Mouse (Mus musculus) CH12.LX (cell line): ENCODE results near the gene Slc43a2. TPM values are rescaled to one million over a fixed set of nuclear protein-coding genes. Genes with fewer than 3 reads are reported as not detected.

Experiments used
- DNase-seq: peaks from one replicate; pipeline ENCODE4 v3.0.0-alpha.2; 2013; ENCODE audit errors: extremely low read depth
- H3K27ac ChIP-seq: 2 replicates; pipeline ENCODE4 v1.5.1; 2012; ENCODE audit warnings: low read depth, mild to moderate bottlenecking, control low read depth, moderate library complexity; ENCODE audit not compliant: insufficient read depth
- H3K27me3 ChIP-seq: replicated peaks from 2 replicates; pipeline ENCODE3; 2012; ENCODE audit warnings: inconsistent platforms
- H3K36me3 ChIP-seq, 2 experiments: replicated peaks in 1 of 2; 2 replicates each; pipeline versions ENCODE3 to v1.6.1; 2012; ENCODE audit warnings: inconsistent platforms in 1 of 2, low read length in 1 of 2, mild to moderate bottlenecking in 1 of 2, mixed read lengths in 1 of 2, moderate library complexity in 1 of 2; ENCODE audit not compliant: control insufficient read depth in 1 of 2, insufficient read depth in 1 of 2
- H3K4me1 ChIP-seq, 2 experiments: 2 replicates each; pipeline ENCODE4 v1.6.1; 2012; ENCODE audit warnings: inconsistent platforms in 1 of 2, moderate library complexity in 1 of 2; ENCODE audit not compliant: insufficient read depth in 2 of 2, control insufficient read depth in 1 of 2
- H3K4me2 ChIP-seq: 2 replicates; pipeline ENCODE4 v1.6.1; 2012; ENCODE audit warnings: low read depth, mild to moderate bottlenecking, control low read depth; ENCODE audit not compliant: poor library complexity, insufficient read depth, severe bottlenecking
- H3K4me3 ChIP-seq, 3 experiments: fragments of 150-350 bp in 1 of 3; sonication (generic) in 1 of 3; replicated peaks in 1 of 3; 2 replicates each; pipeline versions ENCODE3 to v1.5.1; 2011 to 2012; ENCODE audit warnings: low read depth in 2 of 3, low read length in 2 of 3, mild to moderate bottlenecking in 2 of 3, moderate library complexity in 2 of 3, control low read depth in 1 of 3, improper control_type of control experiment in 1 of 3, inconsistent platforms in 1 of 3, mixed read lengths in 1 of 3; ENCODE audit not compliant: poor library complexity in 1 of 3
- H3K79me2 ChIP-seq: replicated peaks from 2 replicates; pipeline ENCODE4 v1.6.1; 2012; ENCODE audit warnings: mild to moderate bottlenecking, moderate library complexity; ENCODE audit not compliant: control insufficient read depth, poor library complexity, insufficient read depth, severe bottlenecking; ENCODE audit errors: extremely low read depth
- H3K9ac ChIP-seq: 2 replicates; pipeline ENCODE4 v1.6.1; 2012; ENCODE audit warnings: low read depth, mild to moderate bottlenecking, control low read depth, moderate library complexity; ENCODE audit not compliant: insufficient read depth
- H3K9me3 ChIP-seq: replicated peaks from 2 replicates; pipeline ENCODE3; 2012; ENCODE audit warnings: low read length, inconsistent platforms, mixed read lengths
- BHLHE40 ChIP-seq: IDR thresholded peaks from 2 replicates; pipeline ENCODE4 v1.6.1; 2011; ENCODE audit warnings: mild to moderate bottlenecking, low read depth, low read length, improper control_type of control experiment
- CHD1 ChIP-seq: IDR thresholded peaks from 2 replicates; pipeline ENCODE4 v1.6.1; 2012; ENCODE audit warnings: low read depth, low read length, improper control_type of control experiment, inconsistent platforms
- CHD2 ChIP-seq: IDR thresholded peaks from 2 replicates; pipeline ENCODE4 v1.6.1; 2011; ENCODE audit warnings: low read length, improper control_type of control experiment
- CTCF ChIP-seq, 2 experiments: IDR thresholded peaks in 1 of 2; conservative IDR thresholded peaks in 1 of 2; 2 replicates each; pipeline ENCODE4 v1.5.1; 2011 to 2012; ENCODE audit warnings: low read depth in 2 of 2, low read length in 2 of 2, improper control_type of control experiment in 1 of 2, inconsistent platforms in 1 of 2, mild to moderate bottlenecking in 1 of 2, moderate library complexity in 1 of 2
- E2F4 ChIP-seq: IDR thresholded peaks from 2 replicates; pipeline ENCODE4 v1.6.1; 2011; ENCODE audit warnings: low read depth, low read length, improper control_type of control experiment; ENCODE audit not compliant: insufficient replicate concordance
- ELF1 ChIP-seq: IDR thresholded peaks from 2 replicates; pipeline ENCODE4 v1.6.1; 2014; ENCODE audit warnings: low read depth, mild to moderate bottlenecking, inconsistent platforms, low read length, improper control_type of control experiment
- EP300 ChIP-seq: IDR thresholded peaks from 2 replicates; pipeline ENCODE4 v1.6.1; 2011; ENCODE audit warnings: low read length, improper control_type of control experiment
- ETS1 ChIP-seq: conservative IDR thresholded peaks from 2 replicates; pipeline ENCODE4 v1.6.1; 2012; ENCODE audit warnings: low read depth, mild to moderate bottlenecking, inconsistent platforms, low read length, improper control_type of control experiment, moderate library complexity
- GABPA ChIP-seq: IDR thresholded peaks from 2 replicates; pipeline ENCODE4 v1.6.1; 2012; ENCODE audit warnings: low read depth, low read length, improper control_type of control experiment, inconsistent platforms; ENCODE audit not compliant: insufficient replicate concordance
- HCFC1 ChIP-seq: IDR thresholded peaks from 2 replicates; pipeline ENCODE4 v1.6.1; 2012; ENCODE audit warnings: low read depth, mild to moderate bottlenecking, inconsistent platforms, low read length, improper control_type of control experiment
- IRF4 ChIP-seq: IDR thresholded peaks from 2 replicates; pipeline ENCODE4 v1.6.1; 2014; ENCODE audit warnings: low read depth, mild to moderate bottlenecking, inconsistent platforms, low read length, improper control_type of control experiment
- JUN ChIP-seq: IDR thresholded peaks from 2 replicates; pipeline ENCODE4 v1.6.1; 2011; ENCODE audit warnings: low read depth, mild to moderate bottlenecking, low read length, improper control_type of control experiment, moderate library complexity; ENCODE audit not compliant: insufficient read depth
- JUND ChIP-seq: conservative IDR thresholded peaks from 2 replicates; pipeline ENCODE4 v1.6.1; 2011; ENCODE audit warnings: low read depth, low read length, improper control_type of control experiment
- KAT2A ChIP-seq: IDR thresholded peaks from 2 replicates; pipeline ENCODE4 v1.6.1; 2012; ENCODE audit warnings: low read length, improper control_type of control experiment, inconsistent platforms; ENCODE audit not compliant: insufficient replicate concordance
- MAFK ChIP-seq: IDR thresholded peaks from 2 replicates; pipeline ENCODE4 v1.6.1; 2011; ENCODE audit warnings: low read length, improper control_type of control experiment; ENCODE audit not compliant: insufficient replicate concordance
- MAX ChIP-seq: IDR thresholded peaks from 2 replicates; pipeline ENCODE4 v1.6.1; 2011; ENCODE audit warnings: low read length, improper control_type of control experiment
- MAZ ChIP-seq: IDR thresholded peaks from 2 replicates; pipeline ENCODE4 v1.6.1; 2012; ENCODE audit warnings: low read depth, mild to moderate bottlenecking, inconsistent platforms, low read length, improper control_type of control experiment, moderate library complexity
- MEF2A ChIP-seq: IDR thresholded peaks from 2 replicates; pipeline ENCODE4 v1.6.1; 2014; ENCODE audit warnings: low read depth, mild to moderate bottlenecking, inconsistent platforms, low read length, improper control_type of control experiment, borderline replicate concordance
- MXI1 ChIP-seq: IDR thresholded peaks from 2 replicates; pipeline ENCODE4 v1.6.1; 2011; ENCODE audit warnings: mild to moderate bottlenecking, low read depth, low read length, improper control_type of control experiment
- MYC ChIP-seq: IDR thresholded peaks from 2 replicates; pipeline ENCODE4 v1.6.1; 2011; ENCODE audit warnings: low read depth, mild to moderate bottlenecking, improper control_type of control experiment, low read length
- NELFE ChIP-seq: IDR thresholded peaks from 2 replicates; pipeline ENCODE4 v1.6.1; 2011; ENCODE audit warnings: low read depth, low read length, improper control_type of control experiment
- NRF1 ChIP-seq: IDR thresholded peaks from 2 replicates; pipeline ENCODE4 v1.6.1; 2014; ENCODE audit warnings: low read depth, mild to moderate bottlenecking, inconsistent platforms, low read length, improper control_type of control experiment, moderate library complexity
- PAX5 ChIP-seq: IDR thresholded peaks from 2 replicates; pipeline ENCODE4 v1.6.1; 2012; ENCODE audit warnings: low read length, inconsistent platforms, mixed read lengths
- POLR2A ChIP-seq: IDR thresholded peaks from 2 replicates; pipeline ENCODE4 v1.6.1; 2011; ENCODE audit warnings: low read depth, mild to moderate bottlenecking, improper control_type of control experiment, low read length
- POLR2AphosphoS2 ChIP-seq: IDR thresholded peaks from 2 replicates; pipeline ENCODE4 v1.6.1; 2011; ENCODE audit warnings: low read depth, low read length, improper control_type of control experiment
- RAD21 ChIP-seq: IDR thresholded peaks from 2 replicates; pipeline ENCODE4 v1.6.1; 2011; ENCODE audit warnings: low read depth, mild to moderate bottlenecking, low read length, improper control_type of control experiment, moderate library complexity
- RCOR1 ChIP-seq: conservative IDR thresholded peaks from 2 replicates; pipeline ENCODE4 v1.6.1; 2012; ENCODE audit warnings: low read depth, mild to moderate bottlenecking, inconsistent platforms, low read length, improper control_type of control experiment
- SIN3A ChIP-seq: IDR thresholded peaks from 2 replicates; pipeline ENCODE4 v1.6.1; 2012; ENCODE audit warnings: low read length, improper control_type of control experiment, inconsistent platforms
- SMC3 ChIP-seq: IDR thresholded peaks from 2 replicates; pipeline ENCODE4 v1.6.1; 2011; ENCODE audit warnings: low read depth, low read length, improper control_type of control experiment
- TBP ChIP-seq: conservative IDR thresholded peaks from 2 replicates; pipeline ENCODE4 v1.6.1; 2011; ENCODE audit warnings: low read depth, low read length, improper control_type of control experiment
- TCF12 ChIP-seq: IDR thresholded peaks from 2 replicates; pipeline ENCODE4 v1.6.1; 2014; ENCODE audit warnings: low read depth, mild to moderate bottlenecking, inconsistent platforms, low read length, improper control_type of control experiment
- UBTF ChIP-seq: IDR thresholded peaks from 2 replicates; pipeline ENCODE4 v1.6.1; 2012; ENCODE audit warnings: low read depth, mild to moderate bottlenecking, inconsistent platforms, low read length, improper control_type of control experiment, moderate library complexity
- USF1 ChIP-seq: IDR thresholded peaks from 2 replicates; pipeline ENCODE4 v1.6.1; 2014; ENCODE audit warnings: low read depth, mild to moderate bottlenecking, inconsistent platforms, low read length, improper control_type of control experiment
- USF2 ChIP-seq: conservative IDR thresholded peaks from 2 replicates; pipeline ENCODE4 v1.6.1; 2011; ENCODE audit warnings: low read depth, low read length, improper control_type of control experiment
- ZC3H11A ChIP-seq: IDR thresholded peaks from 2 replicates; pipeline ENCODE4 v1.6.1; 2012; ENCODE audit warnings: low read depth, mild to moderate bottlenecking, inconsistent platforms, low read length, improper control_type of control experiment
- ZKSCAN1 ChIP-seq: IDR thresholded peaks from 2 replicates; pipeline ENCODE4 v1.6.1; 2012; ENCODE audit warnings: low read depth, inconsistent platforms, low read length, improper control_type of control experiment, borderline replicate concordance
- ZMIZ1 ChIP-seq: IDR thresholded peaks from 2 replicates; pipeline ENCODE4 v1.6.1; 2012; ENCODE audit warnings: low read depth, mild to moderate bottlenecking, inconsistent platforms, low read length, improper control_type of control experiment
- ZNF384 ChIP-seq: IDR thresholded peaks from 2 replicates; pipeline ENCODE4 v1.6.1; 2012; ENCODE audit warnings: low read depth, low read length, improper control_type of control experiment, inconsistent platforms
- dilution Hi-C: fragments of 300-500 bp; cut with MboI; formaldehyde crosslinking; loops from 2 replicates; pipeline ENCODE4 v1.14.3; 2020; ENCODE audit warnings: low sequenced_read_pairs; ENCODE audit not compliant: extremely low pct_unique_long_range_greater_than_20kb, extremely low pct_ligation_motif_present
- in situ Hi-C: fragments of 300-500 bp; cut with MboI; formaldehyde crosslinking; loops from 3 replicates; pipeline ENCODE4 v1.14.3; 2019; ENCODE audit warnings: low sequenced_read_pairs, low pct_ligation_motif_present, low pct_unique_long_range_greater_than_20kb, mixed read lengths
- polyA plus RNA-seq: library from polyadenylated mRNA; unstranded; fragments of >175 nt; gene quantifications from 2 replicates; pipeline ENCODE4 v1.2.1, GENCODE M21; 2012; ENCODE audit warnings: low read depth; ENCODE audit not compliant: insufficient read length
- total RNA-seq, 2 experiments: library from RNA; depleted of rRNA; stranded (reverse); fragments of 300-350 nt in 1 of 2; fragments of >200 nt in 1 of 2; gene quantifications; 2 replicates each; pipeline ENCODE4 v1.2.3; 2012 to 2014

The Slc43a2 gene
- total RNA-seq (2012; rRNA removed) (6.5 and 8.9 TPM in 2 replicates), total RNA-seq (2014; rRNA removed) (3.5 and 5.0 TPM in 2 replicates), polyA plus RNA-seq (6.8 and 8.8 TPM in 2 replicates)

DNA sequence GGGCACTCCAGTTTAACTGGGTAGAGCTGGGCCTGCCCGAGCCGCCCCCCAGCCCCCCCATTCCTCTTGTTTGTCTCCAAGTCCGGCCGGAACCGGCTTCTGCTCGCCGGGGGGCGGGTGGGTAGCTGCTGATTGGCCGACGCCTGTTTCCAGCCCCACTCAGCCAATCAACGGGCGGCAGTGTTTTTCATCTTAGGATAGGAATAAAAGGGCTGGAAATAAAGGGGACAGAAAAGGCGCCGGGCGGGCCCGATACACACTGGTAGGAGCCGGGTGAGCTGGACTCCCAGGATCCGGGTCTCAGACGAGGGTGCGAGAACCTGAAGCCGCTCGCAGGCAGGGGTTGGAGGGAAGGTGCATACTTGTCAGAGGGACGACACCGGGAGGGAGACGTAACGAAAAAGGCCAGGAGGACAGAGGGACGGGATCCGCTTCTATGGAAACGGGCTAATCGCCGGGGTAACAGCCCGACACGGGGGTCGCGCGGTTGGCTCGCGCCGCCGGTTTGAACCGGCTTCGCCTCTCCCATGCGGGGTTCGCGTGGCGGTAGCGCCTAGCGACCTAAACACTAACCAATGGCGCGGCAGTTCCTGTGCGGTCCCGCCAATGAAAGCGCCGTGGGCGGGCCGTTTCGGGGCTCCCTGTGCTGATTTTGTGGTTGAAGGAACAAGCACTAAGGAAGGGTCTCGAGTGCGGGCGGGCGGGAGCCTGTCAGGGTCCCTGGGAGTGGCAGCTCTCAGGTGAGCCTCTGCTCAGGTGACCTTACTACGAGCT is at the start of gene Slc43a2:
TSS of gene Slc43a2 (plus strand) at position 226 of the 774 bp plus-strand sequence.
- no peak for TF ChIP-seq EP300
- TF ChIP-seq UBTF = no peak
- no peak for TF ChIP-seq PAX5
- TF ChIP-seq CHD2 = peak; percentile 84
- peak; percentile 60 for TF ChIP-seq HCFC1
- 0 out of 2 replicates have a peak, but pooled peaks have one; percentile 23 for TF ChIP-seq ETS1
- peak; percentile 96 for TF ChIP-seq MXI1
- TF ChIP-seq ZC3H11A = no peak
- TF ChIP-seq BHLHE40 = no peak
- TF ChIP-seq JUN = no peak
- peak; percentile 47; the same call in 1 of the 2 replicates for TF ChIP-seq IRF4
- no peak for TF ChIP-seq POLR2AphosphoS2
- no peak for TF ChIP-seq CTCF (conservative IDR thresholded peaks at IDR 0.05 in 1 of 2, IDR thresholded peaks at IDR 0.05 in 1 of 2; ENCODE audit: low read depth in 2 of 2, low read length in 2 of 2)
- no peak for TF ChIP-seq JUND
- TF ChIP-seq SIN3A = peak; percentile 87
- TF ChIP-seq MAX = peak; percentile 98
- TF ChIP-seq CHD1 = no peak
- TF ChIP-seq NRF1 = peak; percentile 49; the same call in 1 of the 2 replicates
- 0 out of 2 replicates have a peak, but pooled peaks have one; percentile 33 for TF ChIP-seq MAZ
- 0 out of 2 replicates have a peak, but pooled peaks have one; percentile 6 for TF ChIP-seq SMC3
- TF ChIP-seq USF2 = no peak
- TF ChIP-seq POLR2A = peak; percentile 69; the same call in 1 of the 2 replicates
- no peak for TF ChIP-seq E2F4
- TF ChIP-seq ZNF384 = peak; percentile 63; the same call in 1 of the 2 replicates
- TF ChIP-seq NELFE = no peak
- TF ChIP-seq USF1 = no peak
- no peak for TF ChIP-seq MAFK
- no peak for TF ChIP-seq RCOR1
- TF ChIP-seq ZMIZ1 = peak; percentile 78; the same call in 1 of the 2 replicates
- TF ChIP-seq ZKSCAN1 = no peak
- 0 out of 2 replicates have a peak, but pooled peaks have one; percentile 53 for TF ChIP-seq KAT2A
- TF ChIP-seq ELF1 = peak; percentile 75
- TF ChIP-seq MYC = peak; percentile 93
- 0 out of 2 replicates have a peak, but pooled peaks have one; percentile 18 for TF ChIP-seq MEF2A
- TF ChIP-seq RAD21 = no peak
- TF ChIP-seq GABPA = no peak
- TF ChIP-seq TCF12 = peak; percentile 40
- TF ChIP-seq TBP = no peak

More for the DNA sequence above, at the start of gene Slc43a2:
- peak within 1 kb of the TSS; percentile 66 for H3K9ac ChIP-seq
- no peaks in the 10 kb centered on the region for H3K27me3 ChIP-seq
- DNase-seq = peak; percentile 95
- dilution Hi-C loops = no loop called here
- peak within 1 kb of the TSS; percentile 83 for H3K4me2 ChIP-seq
- H3K4me1 ChIP-seq = peaks cover 5 to 42% of the 10 kb centered on the region in 2 experiments; a peak in 3 of 4 replicates
- in situ Hi-C loops = loop anchor here (5.0 kb wide), 1 partner anchor 41 kb away; no protein-coding TSS in a partner anchor
- H3K9me3 ChIP-seq = no peaks in the 10 kb centered on the region
- no peaks in the 10 kb centered on the region for H3K79me2 ChIP-seq
- H3K4me3 ChIP-seq = peak within 1 kb of the TSS; percentile 57 to 80 (median 71)
- peak within 1 kb of the TSS; percentile 54 for H3K27ac ChIP-seq
- H3K36me3 ChIP-seq = peaks cover 0 to 18% of the 10 kb centered on the region in 2 experiments
